Mouse (Mus musculus): ENCODE measurements around the gene Lats2. TPM values are rescaled to one million over a fixed set of nuclear protein-coding genes. Genes with fewer than 3 reads are reported as not detected.
"Not testable (repeated sequence)": the region's sequence is repeated elsewhere in the genome, so short reads cannot be mapped to it uniquely, and the experiment has no call there.

The Lats2 gene
- polyA plus RNA-seq, 1 experiment from 2014 or later, result 20.3 TPM

DNA sequence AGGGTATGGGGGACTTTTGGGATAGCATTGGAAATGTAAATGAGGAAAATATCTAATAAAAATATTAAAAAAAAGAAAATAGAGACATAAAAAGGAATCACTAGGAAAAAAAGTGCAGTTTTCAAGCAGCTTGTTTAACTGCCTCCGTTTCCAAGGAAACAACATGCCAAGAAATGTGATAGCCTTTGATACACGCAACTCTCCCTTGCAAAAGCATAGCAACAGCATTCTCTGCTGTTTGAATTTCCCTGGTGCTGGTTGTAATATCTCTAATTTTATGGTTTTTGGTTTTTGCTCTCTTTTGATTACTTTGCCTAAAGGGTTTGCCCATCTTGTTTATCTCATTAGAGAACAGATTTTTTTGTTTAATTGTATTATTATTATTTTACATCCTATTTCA is 82.7 kb downstream of the Lats2 start:
- H3K4me3 ChIP-seq, result no peak overlapping the region
- H3K9me3 ChIP-seq (replicated peaks), result no peaks in the 10 kb centered on the region
- no peaks in the 10 kb centered on the region for H3K36me3 ChIP-seq
- H3K4me1 ChIP-seq (replicated peaks), result no peaks in the 10 kb centered on the region
- no peaks in the 10 kb centered on the region for H3K27me3 ChIP-seq
- no peak overlapping the region for H3K27ac ChIP-seq
- no peak overlapping the region for H3K4me2 ChIP-seq
- ATAC-seq (replicated peaks; ENCODE audit: insufficient number of reproducible peaks, insufficient read depth, low FRiP score, low read depth), result no peak
- WGBS, result 59% methylated on average over 2 of the region's 2 CpGs
- H3K9ac ChIP-seq, result no peak overlapping the region

DNA sequence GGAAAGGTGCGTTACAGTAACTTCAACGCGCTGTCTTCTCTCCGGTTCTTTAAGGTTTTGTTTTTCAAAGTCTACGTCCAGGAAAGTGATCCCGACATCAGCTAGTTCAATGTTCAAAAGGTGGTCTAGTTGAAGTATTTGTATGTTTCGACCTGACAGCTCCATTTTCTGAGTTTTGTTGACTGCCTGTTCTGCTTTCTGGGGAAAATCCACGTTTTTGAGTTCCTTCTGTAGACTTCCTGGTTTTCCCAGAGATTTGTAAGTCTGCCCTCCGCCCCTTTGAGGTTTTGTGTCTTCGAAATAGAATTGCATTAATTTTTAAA is 92.6 kb downstream of the Lats2 start:
- peaks cover 9% of the 10 kb centered on the region; the same call in 1 of the 2 replicates for H3K4me1 ChIP-seq (replicated peaks)
- 7% methylated on average over 10 of the region's 10 CpGs for WGBS
- H3K36me3 ChIP-seq, result no peaks in the 10 kb centered on the region
- no peaks in the 10 kb centered on the region for H3K9me3 ChIP-seq (replicated peaks)
- no peak for ATAC-seq (replicated peaks; ENCODE audit: insufficient number of reproducible peaks, insufficient read depth, low FRiP score, low read depth)
- H3K4me3 ChIP-seq, result peak overlapping the region; percentile 90
- H3K27ac ChIP-seq, result peak overlapping the region; percentile 96
- H3K27me3 ChIP-seq, result no peaks in the 10 kb centered on the region
- H3K9ac ChIP-seq, result peak overlapping the region; percentile 93
- H3K4me2 ChIP-seq, result peak overlapping the region; percentile 81

DNA sequence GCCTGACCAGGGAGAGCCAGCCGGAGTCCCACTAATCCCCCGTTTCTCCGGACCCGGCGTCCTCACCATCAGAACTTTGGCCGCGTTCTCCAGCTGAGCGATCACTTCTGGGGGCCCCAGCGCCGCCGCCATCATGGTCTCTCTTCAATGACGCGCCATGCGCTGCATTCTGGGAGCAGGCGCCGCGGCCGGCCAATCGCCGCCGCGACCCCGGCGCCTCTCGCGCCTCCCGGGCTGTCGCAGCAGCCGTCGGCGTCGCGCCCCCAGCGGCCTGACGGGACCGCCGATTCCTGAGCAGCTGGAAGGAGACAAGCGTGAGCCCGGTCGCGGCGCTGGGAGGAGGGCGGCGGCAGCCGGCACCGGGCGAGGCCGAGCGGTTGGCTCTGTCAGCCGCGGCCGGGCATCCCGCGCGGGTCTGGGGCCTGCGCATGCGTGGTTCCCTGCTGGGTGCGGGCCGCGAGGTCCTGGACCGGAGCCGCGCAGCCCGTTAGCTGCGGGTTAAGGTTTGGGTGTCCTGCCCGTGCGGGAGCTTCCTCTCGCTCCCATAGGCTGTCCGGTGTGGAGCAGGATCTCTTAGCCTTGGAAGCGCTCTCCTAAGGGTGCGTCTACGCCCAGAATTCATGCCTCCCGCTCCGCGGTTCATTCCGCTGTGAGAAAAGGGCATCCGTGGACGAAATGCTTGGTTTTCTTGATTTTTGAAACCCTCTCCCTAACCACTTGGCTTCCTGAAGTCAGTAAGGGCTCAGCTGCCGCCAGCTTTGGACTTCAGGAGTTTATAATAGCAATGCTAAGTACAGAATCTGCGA is 93.2 kb downstream of the Lats2 start, which contains the start of gene Xpo4:
TSS of gene Xpo4 (minus strand) at position 609 of the 806 bp plus-strand sequence.
- Histone ChIP-seq H3K9ac (peak within 1 kb of the TSS; percentile 93), H3K27ac (peak within 1 kb of the TSS; percentile 96), H3K9me3 (replicated peaks) (no peaks in the 10 kb centered on the region), H3K4me3 (peak within 1 kb of the TSS; percentile 90), H3K27me3 (no peaks in the 10 kb centered on the region), H3K4me2 (peak within 1 kb of the TSS; percentile 81), H3K4me1 (replicated peaks) (peaks cover 9% of the 10 kb centered on the region; the same call in 1 of the 2 replicates), H3K36me3 (no peaks in the 10 kb centered on the region)
- under 1% methylated on average over 80 of the region's 80 CpGs for WGBS
- peak; percentile 90 for ATAC-seq (replicated peaks; ENCODE audit: insufficient number of reproducible peaks, insufficient read depth, low FRiP score, low read depth)

DNA sequence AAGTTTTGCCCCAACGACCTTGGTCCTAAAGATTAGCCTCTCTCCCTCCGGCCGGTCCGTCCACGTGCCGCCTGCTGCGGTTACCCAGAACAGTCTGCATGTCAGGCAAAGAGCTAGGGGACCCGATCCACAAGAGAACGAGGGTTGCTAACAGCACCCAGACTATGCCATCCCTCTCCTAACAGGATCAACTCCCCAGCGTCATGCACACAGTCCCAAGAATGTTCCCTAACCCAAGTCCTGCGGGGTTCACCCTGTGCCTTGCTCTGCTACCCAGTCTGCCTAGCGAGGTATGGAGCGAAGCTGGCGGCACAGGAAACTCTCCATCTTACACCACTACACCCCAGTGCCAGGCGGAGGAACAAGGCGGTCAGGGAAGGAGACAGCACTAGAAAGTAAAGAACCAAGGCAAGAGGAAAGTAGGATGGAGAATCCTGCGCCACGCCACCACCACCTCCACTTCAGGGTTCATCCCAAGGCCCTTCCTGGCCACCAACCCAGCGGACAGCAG is 93.8 kb downstream of the Lats2 start:
- peaks cover 9% of the 10 kb centered on the region; the same call in 1 of the 2 replicates for H3K4me1 ChIP-seq (replicated peaks)
- H3K4me3 ChIP-seq, result peak overlapping the region; percentile 90
- no peaks in the 10 kb centered on the region for H3K27me3 ChIP-seq
- H3K9me3 ChIP-seq (replicated peaks), result no peaks in the 10 kb centered on the region
- ATAC-seq (replicated peaks; ENCODE audit: insufficient number of reproducible peaks, insufficient read depth, low FRiP score, low read depth), result no peak
- WGBS, result under 1% methylated on average over 19 of the region's 19 CpGs
- peak overlapping the region; percentile 93 for H3K9ac ChIP-seq
- H3K27ac ChIP-seq, result peak overlapping the region; percentile 96
- no peaks in the 10 kb centered on the region for H3K36me3 ChIP-seq
- H3K4me2 ChIP-seq, result peak overlapping the region; percentile 81

DNA sequence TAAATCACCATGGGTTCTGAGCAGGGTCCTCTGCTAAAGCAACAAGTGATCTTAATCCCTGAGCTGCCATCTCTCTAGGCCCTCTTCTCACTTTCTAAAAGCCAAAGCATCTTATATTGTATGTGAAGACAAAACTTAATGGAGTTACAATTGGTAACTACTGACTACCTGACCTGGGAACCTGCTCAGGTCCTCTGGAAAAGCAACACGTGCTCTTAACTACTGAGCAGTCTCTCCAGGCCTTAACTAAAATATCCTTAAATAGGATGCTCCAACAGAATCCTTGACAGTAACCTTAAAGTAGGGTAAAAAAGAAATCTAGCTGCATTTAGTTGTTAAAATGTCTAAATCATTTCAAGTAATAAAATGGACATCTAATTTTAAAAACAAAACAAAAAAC is 94.6 kb downstream of the Lats2 start:
- peaks cover 9% of the 10 kb centered on the region; the same call in 1 of the 2 replicates for H3K4me1 ChIP-seq (replicated peaks)
- H3K9me3 ChIP-seq (replicated peaks), result no peaks in the 10 kb centered on the region
- peak overlapping the region; percentile 81 for H3K4me2 ChIP-seq
- peak overlapping the region; percentile 93; the same call in 1 of the 2 replicates for H3K9ac ChIP-seq
- 10% methylated on average over 1 of the region's 1 CpGs for WGBS
- H3K27me3 ChIP-seq, result no peaks in the 10 kb centered on the region
- peak overlapping the region; percentile 90 for H3K4me3 ChIP-seq
- H3K36me3 ChIP-seq, result no peaks in the 10 kb centered on the region
- ATAC-seq (replicated peaks; ENCODE audit: insufficient number of reproducible peaks, insufficient read depth, low FRiP score, low read depth), result no peak
- no peak overlapping the region for H3K27ac ChIP-seq

DNA sequence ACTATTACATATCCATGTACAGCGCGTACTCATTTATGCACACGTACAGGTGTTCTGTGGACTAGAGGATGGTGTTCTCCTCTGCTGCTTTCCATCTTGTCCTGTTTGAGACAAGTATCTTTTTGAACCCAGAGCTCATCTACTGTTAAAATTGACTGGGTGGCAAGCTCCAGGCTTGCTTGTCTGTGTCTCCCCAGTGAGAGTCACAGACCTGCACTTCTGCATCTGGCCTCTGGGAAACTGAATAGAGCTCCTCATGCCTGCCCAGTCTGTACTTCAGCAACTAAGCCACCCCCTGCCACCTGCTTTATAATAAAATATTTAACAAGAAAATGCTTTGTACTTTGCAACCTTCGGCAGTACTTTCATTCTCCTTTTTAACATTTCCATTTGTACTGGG is 99.9 kb downstream of the Lats2 start:
- Histone ChIP-seq H3K36me3 (no peaks in the 10 kb centered on the region), H3K27ac (no peak overlapping the region), H3K27me3 (no peaks in the 10 kb centered on the region), H3K9ac (no peak overlapping the region), H3K4me1 (replicated peaks) (no peaks in the 10 kb centered on the region), H3K9me3 (replicated peaks) (no peaks in the 10 kb centered on the region), H3K4me2 (no peak overlapping the region), H3K4me3 (no peak overlapping the region)
- ATAC-seq (replicated peaks; ENCODE audit: insufficient number of reproducible peaks, insufficient read depth, low FRiP score, low read depth), result no peak
- 96% methylated on average over 4 of the region's 4 CpGs for WGBS

DNA sequence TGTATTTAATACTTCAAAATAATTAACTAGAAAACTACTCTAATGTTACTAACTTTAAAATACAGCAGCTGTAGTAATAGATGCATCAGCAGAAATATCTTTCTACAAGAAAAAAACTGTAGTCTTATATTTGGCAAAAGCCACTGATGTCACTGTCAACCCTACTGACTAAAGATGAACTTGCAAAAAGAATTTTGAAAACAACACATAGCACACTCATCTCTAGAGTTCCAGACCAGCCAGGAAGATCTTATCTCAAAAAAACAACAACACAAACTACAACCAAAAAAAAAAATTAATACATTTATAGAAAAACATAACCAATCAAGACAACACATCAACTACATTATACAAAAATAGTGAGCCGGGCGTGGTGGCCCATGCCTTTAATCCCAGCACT is 100.7 kb downstream of the Lats2 start:
- no peak for ATAC-seq (replicated peaks; ENCODE audit: insufficient number of reproducible peaks, insufficient read depth, low FRiP score, low read depth)
- Histone ChIP-seq H3K4me1 (replicated peaks) (peaks cover 5% of the 10 kb centered on the region), H3K9ac (no peak overlapping the region), H3K4me2 (no peak overlapping the region), H3K4me3 (no peak overlapping the region), H3K27me3 (no peaks in the 10 kb centered on the region), H3K27ac (no peak overlapping the region), H3K36me3 (no peaks in the 10 kb centered on the region), H3K9me3 (replicated peaks) (no peaks in the 10 kb centered on the region)
- WGBS, result 96% methylated on average over 2 of the region's 2 CpGs

DNA sequence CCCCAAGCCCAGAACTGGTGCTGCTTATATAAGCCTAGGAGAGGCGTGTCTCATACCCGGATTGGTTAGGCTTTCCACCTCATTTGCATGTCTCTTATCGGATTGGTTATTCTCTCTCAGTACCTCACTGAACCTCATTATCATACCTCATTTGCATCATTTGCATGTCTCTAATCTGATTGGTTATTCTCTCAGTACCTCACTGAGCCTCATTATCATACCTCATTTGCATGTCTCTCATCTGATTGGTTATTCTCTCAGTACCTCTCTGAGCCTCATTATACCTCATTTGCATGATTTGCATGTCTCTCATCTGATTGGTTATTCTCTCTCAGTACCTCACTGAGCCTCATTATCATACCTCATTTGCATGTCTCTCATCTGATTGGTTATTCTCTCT is 101.7 kb downstream of the Lats2 start:
- H3K4me1 ChIP-seq (replicated peaks); H3K4me2 ChIP-seq; H3K27ac ChIP-seq; H3K9ac ChIP-seq; H3K9me3 ChIP-seq (replicated peaks); H3K4me3 ChIP-seq; H3K27me3 ChIP-seq; H3K36me3 ChIP-seq; ATAC-seq (replicated peaks; ENCODE audit: insufficient number of reproducible peaks, insufficient read depth, low FRiP score, low read depth): not testable (repeated sequence)
- WGBS, result 91% methylated on average over 3 of the region's 3 CpGs

DNA sequence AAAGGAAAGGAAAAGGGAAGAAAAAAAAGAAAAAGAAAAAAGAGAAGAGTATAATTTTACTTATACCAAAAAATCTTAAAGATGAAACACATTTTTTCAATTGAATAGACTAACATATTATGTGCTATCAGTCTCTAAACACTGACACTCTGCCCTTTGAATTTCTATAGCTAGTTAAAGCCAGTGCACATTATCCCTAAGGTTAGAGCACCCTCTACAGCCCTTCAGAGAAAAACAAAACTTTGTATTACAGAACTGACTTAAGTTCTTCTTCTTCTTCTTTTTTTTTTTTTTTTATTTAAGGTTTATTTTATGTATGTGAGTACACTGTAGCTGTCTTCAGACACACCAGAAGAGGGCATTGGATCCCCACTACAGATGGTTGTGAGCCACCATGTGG is 108.7 kb downstream of the Lats2 start:
- no peaks in the 10 kb centered on the region for H3K27me3 ChIP-seq
- H3K4me3 ChIP-seq, result no peak overlapping the region
- H3K9ac ChIP-seq, result no peak overlapping the region
- no peaks in the 10 kb centered on the region for H3K9me3 ChIP-seq (replicated peaks)
- no peak for ATAC-seq (replicated peaks; ENCODE audit: insufficient number of reproducible peaks, insufficient read depth, low FRiP score, low read depth)
- no peak overlapping the region for H3K27ac ChIP-seq
- H3K4me1 ChIP-seq (replicated peaks), result peaks cover 6% of the 10 kb centered on the region
- no peak overlapping the region for H3K4me2 ChIP-seq
- no peaks in the 10 kb centered on the region for H3K36me3 ChIP-seq

DNA sequence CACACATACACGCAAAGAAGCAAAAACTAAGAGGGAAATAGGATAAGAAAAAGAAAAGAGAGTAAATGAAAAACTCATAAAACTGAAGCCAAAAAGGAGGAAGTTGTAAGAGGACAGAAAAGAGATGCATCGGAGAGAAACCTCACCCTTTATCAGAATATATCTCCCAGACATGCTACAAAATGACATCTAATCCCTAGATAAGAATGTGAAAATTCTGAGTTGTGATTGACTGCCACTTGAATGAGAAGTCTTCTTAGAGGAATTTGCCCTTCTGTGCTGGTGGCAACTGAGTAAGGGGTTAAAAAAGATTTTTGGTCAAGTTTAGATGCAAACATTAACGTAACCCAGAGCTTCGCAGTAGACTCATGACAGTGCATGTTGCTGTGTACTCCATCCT is 112.0 kb downstream of the Lats2 start:
- ATAC-seq (replicated peaks; ENCODE audit: insufficient number of reproducible peaks, insufficient read depth, low FRiP score, low read depth), result no peak
- no peaks in the 10 kb centered on the region for H3K4me1 ChIP-seq (replicated peaks)
- no peaks in the 10 kb centered on the region for H3K27me3 ChIP-seq
- H3K36me3 ChIP-seq, result peaks cover 3% of the 10 kb centered on the region; the same call in 1 of the 2 replicates
- H3K4me3 ChIP-seq, result no peak overlapping the region
- H3K4me2 ChIP-seq, result no peak overlapping the region
- no peaks in the 10 kb centered on the region for H3K9me3 ChIP-seq (replicated peaks)
- WGBS, result 84% methylated on average over 4 of the region's 4 CpGs
- no peak overlapping the region for H3K27ac ChIP-seq
- no peak overlapping the region for H3K9ac ChIP-seq
